In genomic region chr11:102880585-102881313, GRCm38 (mm10) we compare ENCODE assay signal across 8 mouse cellular contexts. TPM values are rescaled to one million over a fixed set of nuclear protein-coding genes. Genes with fewer than 3 reads are reported as not detected.
A peak's percentile ranks its signal among the peaks of the same experiment; 100 is the strongest.
DNase-seq lines count a peak whose midpoint lies in the region; ATAC-seq lines count a peak whose summit lies in the region.

Eftud2 (minus strand) TSS chr11:102880985.
Ccdc103 (plus strand) TSS chr11:102881204.

- peak within 1 kb of the TSS; percentile 79 for H3K27ac ChIP-seq in forebrain, embryonic 11.5 days (ENCODE audit: low read depth, low read length)
- peak within 1 kb of the TSS; percentile 87 for H3K27ac ChIP-seq in heart, embryonic 16.5 days (ENCODE audit: low read length)
- H3K27ac ChIP-seq in liver, embryonic 15.5 days (replicated peaks) = peak within 1 kb of the TSS; percentile 80
- H3K27ac ChIP-seq in neural tube, embryonic 12.5 days = 0 out of 2 replicates have a peak within 1 kb of the TSS, but pooled peaks have one; percentile 33

- H3K9me3 ChIP-seq in forebrain, embryonic 11.5 days (ENCODE audit: control insufficient read depth, low read length) = no peaks in the 10 kb centered on the region
- H3K9me3 ChIP-seq in heart, embryonic 16.5 days (replicated peaks; ENCODE audit: control insufficient read depth, low read length) = no peaks in the 10 kb centered on the region
- no peaks in the 10 kb centered on the region for H3K9me3 ChIP-seq in liver, embryonic 15.5 days (replicated peaks)
- H3K9me3 ChIP-seq in neural tube, embryonic 12.5 days = no peaks in the 10 kb centered on the region

- peak; percentile 92 for ATAC-seq in forebrain, embryonic 11.5 days (replicated peaks; ENCODE audit: low FRiP score)
- ATAC-seq in heart, embryonic 16.5 days (replicated peaks; ENCODE audit: extremely low read depth, insufficient read depth, low FRiP score) = peak; percentile 83
- peak; percentile 92 for ATAC-seq in liver, embryonic 15.5 days (ENCODE audit: insufficient read depth)
- ATAC-seq in neural tube, embryonic 12.5 days (ENCODE audit: low FRiP score, low read depth) = peak; percentile 90

- H3K36me3 ChIP-seq in forebrain, embryonic 11.5 days (ENCODE audit: control insufficient read depth, insufficient read depth, low read length) = peaks cover 2% of the 10 kb centered on the region; the same call in 1 of the 2 replicates
- peaks cover 4% of the 10 kb centered on the region; the same call in 1 of the 2 replicates for H3K36me3 ChIP-seq in heart, embryonic 16.5 days (ENCODE audit: control insufficient read depth, insufficient read depth)
- peaks cover 21% of the 10 kb centered on the region for H3K36me3 ChIP-seq in liver, embryonic 15.5 days (replicated peaks)
- peaks cover 16% of the 10 kb centered on the region for H3K36me3 ChIP-seq in neural tube, embryonic 12.5 days

- H3K4me3 ChIP-seq in forebrain, embryonic 11.5 days (ENCODE audit: low read depth, low read length) = peak within 1 kb of the TSS; percentile 80
- peak within 1 kb of the TSS; percentile 64 for H3K4me3 ChIP-seq in heart, embryonic 16.5 days (ENCODE audit: low read length)
- peak within 1 kb of the TSS; percentile 83 for H3K4me3 ChIP-seq in liver, embryonic 15.5 days (replicated peaks)
- H3K4me3 ChIP-seq in neural tube, embryonic 12.5 days = peak within 1 kb of the TSS; percentile 63

- DNase-seq in CD8-positive naive resting alpha-beta T cell, adult 2 months (ENCODE audit: low read depth in 2 of 2, low spot score in 2 of 2) = peak; percentile 92 to 95
- DNase-seq in c-Kit-positive CD71-negative TER-119-negative erythroid progenitor cells, embryonic 14.5 days (ENCODE audit: low read depth) = peak; percentile 81
- DNase-seq in forebrain, embryonic 11.5 days (ENCODE audit: low spot score) = peak; percentile 93
- DNase-seq in kidney, postnatal 36 days = peak; percentile 92 to 95
- DNase-seq in telencephalon, adult 2 months (ENCODE audit: low read depth, low spot score) = peak; percentile 93

- WGBS in forebrain, embryonic 11.5 days = under 1% methylated on average over 62 of the region's 62 CpGs
- under 1% methylated on average over 62 of the region's 62 CpGs for WGBS in heart, embryonic 16.5 days
- WGBS in liver, embryonic 15.5 days (ENCODE audit: insufficient replicate concordance) = under 1% methylated on average over 62 of the region's 62 CpGs
- under 1% methylated on average over 62 of the region's 62 CpGs for WGBS in neural tube, embryonic 12.5 days

- H3K4me2 ChIP-seq in forebrain, embryonic 11.5 days (ENCODE audit: low read depth, low read length, severe bottlenecking) = peak within 1 kb of the TSS; percentile 88
- H3K4me2 ChIP-seq in heart, embryonic 16.5 days (ENCODE audit: low read depth, low read length) = peak within 1 kb of the TSS; percentile 67
- peak within 1 kb of the TSS; percentile 82 for H3K4me2 ChIP-seq in liver, embryonic 15.5 days
- H3K4me2 ChIP-seq in neural tube, embryonic 12.5 days (replicated peaks) = peak within 1 kb of the TSS; percentile 66

- H3K27me3 ChIP-seq in forebrain, embryonic 11.5 days (ENCODE audit: control insufficient read depth, insufficient read depth, low read length) = no peaks in the 10 kb centered on the region
- H3K27me3 ChIP-seq in heart, embryonic 16.5 days (ENCODE audit: control insufficient read depth, insufficient read depth, low read length) = no peaks in the 10 kb centered on the region
- H3K27me3 ChIP-seq in liver, embryonic 15.5 days = peaks cover 34% of the 10 kb centered on the region
- 0 out of 2 replicates have a peak, but pooled peaks cover 9% of the 10 kb centered on the region for H3K27me3 ChIP-seq in neural tube, embryonic 12.5 days (replicated peaks)

- peaks cover 12% of the 10 kb centered on the region for H3K4me1 ChIP-seq in forebrain, embryonic 11.5 days (replicated peaks; ENCODE audit: control insufficient read depth, insufficient read depth, low read length)
- peaks cover 25% of the 10 kb centered on the region for H3K4me1 ChIP-seq in heart, embryonic 16.5 days (ENCODE audit: control insufficient read depth, insufficient read depth, low read length)
- H3K4me1 ChIP-seq in liver, embryonic 15.5 days (replicated peaks) = peaks cover 55% of the 10 kb centered on the region
- H3K4me1 ChIP-seq in neural tube, embryonic 12.5 days = peaks cover 18% of the 10 kb centered on the region

- peak within 1 kb of the TSS; percentile 88 for H3K9ac ChIP-seq in forebrain, embryonic 11.5 days (ENCODE audit: low read length)
- peak within 1 kb of the TSS; percentile 71 for H3K9ac ChIP-seq in heart, embryonic 16.5 days (ENCODE audit: low read length)
- H3K9ac ChIP-seq in liver, embryonic 15.5 days = peak within 1 kb of the TSS; percentile 86
- H3K9ac ChIP-seq in neural tube, embryonic 12.5 days = peak within 1 kb of the TSS; percentile 72

RNA-seq across cellular contexts. Expression of gene Eftud2, which starts in this region (rescaled TPM):
- 317 and 330 TPM in 2 replicates for polyA plus RNA-seq in forebrain, embryonic 11.5 days (2014; fragmentation: Nextera tagmentation; extraction: Ambion mirVana)
- polyA plus RNA-seq in heart, embryonic 16.5 days (2015; fragmentation: Nextera tagmentation; extraction: Ambion mirVana) = 114 and 115 TPM in 2 replicates
- polyA plus RNA-seq in liver, embryonic 15.5 days (2015; fragmentation: Nextera tagmentation; extraction: Ambion mirVana) = 106 and 113 TPM in 2 replicates
- polyA plus RNA-seq in neural tube, embryonic 12.5 days (2016; fragmentation: Nextera tagmentation; extraction: Ambion mirVana) = 204 and 218 TPM in 2 replicates

RNA-seq across cellular contexts. Expression of gene Ccdc103, which starts in this region (rescaled TPM):
- polyA plus RNA-seq in forebrain, embryonic 11.5 days (2014; fragmentation: Nextera tagmentation; extraction: Ambion mirVana) = 2.3 and 3.5 TPM in 2 replicates
- polyA plus RNA-seq in heart, embryonic 16.5 days (2015; fragmentation: Nextera tagmentation; extraction: Ambion mirVana) = 0.64 and 0.77 TPM in 2 replicates
- 1.0 and 1.1 TPM in 2 replicates for polyA plus RNA-seq in liver, embryonic 15.5 days (2015; fragmentation: Nextera tagmentation; extraction: Ambion mirVana)
- polyA plus RNA-seq in neural tube, embryonic 12.5 days (2016; fragmentation: Nextera tagmentation; extraction: Ambion mirVana) = 1.5 and 1.8 TPM in 2 replicates

Comparison
In these comparisons a context has a peak if more than half of its experiments do, and no peak if none do; other contexts are left out.
1. Peak in every context shown above with its lines: DNase-seq, ATAC-seq, H3K4me3 ChIP-seq and H3K27ac ChIP-seq.
2. H3K27ac ChIP-seq: peak in every context shown above with its lines; median percentile 87 in heart, embryonic 16.5 days; 80 in liver, embryonic 15.5 days; 79 in forebrain, embryonic 11.5 days; 33 in neural tube, embryonic 12.5 days.